Mouse (Mus musculus): Measurements from ENCODE around the gene Fam69b. TPM values are rescaled to one million over a fixed set of nuclear protein-coding genes. Genes with fewer than 3 reads are reported as not detected.

Gene Fam69b
- total RNA-seq, 2 experiments from 2014 or later: 1.3 to 2.5 TPM

GRCm38 (mm10) chr2:26625419-26625818, 2.8 kb upstream of the Fam69b start:
- no peak for DNase-seq

- DNase-seq: no peak
These were observed 2.2 kb upstream of the Fam69b start for GRCm38 (mm10) chr2:26626081-26626480.

GRCm38 (mm10) chr2:26628792-26629437, 658 bp downstream of the Fam69b start:
- no peak for DNase-seq

GRCm38 (mm10) chr2:26632541-26633395, 4.5 kb downstream of the Fam69b start:
- DNase-seq: no peak

- DNase-seq: no peak
These were observed 5.8 kb downstream of the Fam69b start for GRCm38 (mm10) chr2:26633953-26634530.

- DNase-seq: no peak
These were observed 6.6 kb downstream of the Fam69b start for GRCm38 (mm10) chr2:26634629-26635488.

GRCm38 (mm10) chr2:26635489-26636324, 7.5 kb downstream of the Fam69b start:
- no peak for DNase-seq

- no peak for DNase-seq
These were observed 8.0 kb downstream of the Fam69b start for GRCm38 (mm10) chr2:26636325-26636635.

GRCm38 (mm10) chr2:26637316-26637932, 9.2 kb downstream of the Fam69b start:
- DNase-seq: no peak

GRCm38 (mm10) chr2:26638039-26638438, 9.8 kb downstream of the Fam69b start:
- no peak for DNase-seq

GRCm38 (mm10) chr2:26638572-26638971, 10.3 kb downstream of the Fam69b start:
- no peak for DNase-seq

- DNase-seq: no peak
These were observed 10.8 kb downstream of the Fam69b start for GRCm38 (mm10) chr2:26639083-26639482.

- peak; percentile 89 for DNase-seq
These were observed 11.9 kb downstream of the Fam69b start for GRCm38 (mm10) chr2:26639838-26640830.

GRCm38 (mm10) chr2:26641006-26641647, 12.9 kb downstream of the Fam69b start:
- no peak for DNase-seq

GRCm38 (mm10) chr2:26643942-26644341, 15.7 kb downstream of the Fam69b start:
- no peak for DNase-seq

- DNase-seq: peak; percentile 77
These were observed 18.5 kb downstream of the Fam69b start for GRCm38 (mm10) chr2:26646643-26647293.

GRCm38 (mm10) chr2:26654687-26655086, 26.4 kb downstream of the Fam69b start:
- no peak for DNase-seq

- no peak for DNase-seq
These were observed 29.2 kb downstream of the Fam69b start for GRCm38 (mm10) chr2:26657426-26657825.
